Mouse (Mus musculus): ENCODE measurements around the gene Crybg3. TPM values are rescaled to one million over a fixed set of nuclear protein-coding genes. Genes with fewer than 3 reads are reported as not detected.

Gene Crybg3
- polyA plus RNA-seq (2012; ENCODE audit: insufficient read depth, low replicate concordance): not detected in 2 replicates

DNA sequence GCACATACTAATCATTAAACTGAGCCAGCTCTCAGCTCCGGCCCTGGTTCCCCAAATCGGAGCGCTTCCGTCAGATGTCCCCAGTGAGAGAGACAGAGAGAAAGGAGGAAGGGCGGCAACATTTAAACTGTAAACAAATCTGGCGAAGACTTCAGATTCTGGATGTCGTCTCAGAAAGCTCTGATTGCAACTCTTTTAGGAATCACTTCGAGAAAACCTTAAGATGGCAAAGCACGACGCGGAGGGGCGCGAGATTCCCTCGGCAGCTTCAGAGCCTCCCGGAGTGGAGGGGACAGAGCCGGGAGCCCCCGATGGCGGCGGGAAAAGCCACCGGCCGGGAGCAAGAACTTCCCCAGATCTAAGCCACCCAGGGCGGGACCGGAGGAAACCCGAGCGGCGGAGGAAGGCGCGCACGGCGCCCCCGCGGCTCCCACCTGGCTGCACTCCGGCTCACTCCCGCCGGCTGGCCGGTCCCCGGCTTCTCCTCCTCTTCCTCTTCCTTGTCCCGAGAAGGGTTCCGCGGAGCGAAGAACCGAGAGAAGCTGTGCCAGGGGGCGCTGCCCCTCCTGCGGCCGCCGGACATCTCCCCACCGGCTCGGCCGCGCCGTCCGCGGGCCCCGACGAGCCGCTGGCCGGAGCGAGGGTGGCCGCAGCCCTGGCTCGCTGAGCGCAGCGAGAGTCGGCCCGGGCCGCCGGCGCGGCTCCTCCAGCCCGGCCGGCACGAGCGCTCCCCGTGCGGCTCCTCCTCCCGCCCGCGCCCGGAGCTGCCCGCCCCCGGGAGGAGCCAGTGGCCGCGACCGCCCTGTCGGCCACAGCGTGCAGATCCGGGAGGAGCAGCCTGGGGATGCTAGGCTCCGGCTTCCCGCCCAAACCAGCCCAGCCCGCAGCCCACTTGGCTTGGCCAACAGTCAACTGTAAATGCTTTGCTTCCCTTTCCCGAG, at the start of gene Crybg3:
Gene Crybg3, minus strand, starts transcription at position 669 of the 941 bp plus-strand sequence.
- Histone ChIP-seq H3K27me3 (replicated peaks) (peaks cover 34% of the 10 kb centered on the region), H3K4me1 (peaks cover 12% of the 10 kb centered on the region), H3K36me3 (replicated peaks; ENCODE audit: low read length) (no peaks in the 10 kb centered on the region), H3K4me3 (replicated peaks) (peak within 1 kb of the TSS; percentile 90), H3K9me3 (no peaks in the 10 kb centered on the region)
- TF ChIP-seq GATA1 (IDR thresholded peaks at IDR 0.05; ENCODE audit: borderline replicate concordance, low read length) (no peak), FLI1 (IDR thresholded peaks at IDR 0.05; ENCODE audit: low read length) (no peak)

GRCm38 (mm10) chr16:59643766-59644165, 43.0 kb upstream of the Crybg3 start:
- peaks cover 6% of the 10 kb centered on the region for H3K4me1 ChIP-seq
- H3K36me3 ChIP-seq (replicated peaks; ENCODE audit: low read length): no peaks in the 10 kb centered on the region
- no peak overlapping the region for H3K4me3 ChIP-seq (replicated peaks)

DNA sequence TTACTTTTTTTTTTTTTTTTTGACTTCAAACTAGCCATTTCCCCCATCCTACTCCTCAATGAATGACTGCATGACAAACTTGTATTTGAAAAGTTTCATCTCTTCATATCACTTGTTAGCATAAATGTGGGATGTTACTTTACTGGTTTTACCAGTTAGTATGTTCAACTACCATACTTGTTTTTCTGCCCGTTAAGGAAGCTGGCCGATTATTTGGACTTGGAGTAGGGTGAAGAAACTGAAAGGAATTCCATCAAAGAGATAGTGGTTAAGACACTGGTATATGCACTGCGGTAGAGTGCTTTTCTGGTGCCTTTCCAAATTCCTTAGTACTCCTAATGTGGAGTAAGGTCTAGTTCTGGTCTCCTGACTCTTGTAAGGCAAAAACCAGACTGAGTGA, 39.2 kb upstream of the Crybg3 start:
- TF ChIP-seq FLI1 (IDR thresholded peaks at IDR 0.05; ENCODE audit: low read length): no peak
- TF ChIP-seq GATA1 (IDR thresholded peaks at IDR 0.05; ENCODE audit: borderline replicate concordance, low read length): no peak
- H3K27me3 ChIP-seq (replicated peaks): peaks cover 1% of the 10 kb centered on the region
- no peak overlapping the region for H3K4me3 ChIP-seq (replicated peaks)
- H3K36me3 ChIP-seq (replicated peaks; ENCODE audit: low read length): no peaks in the 10 kb centered on the region
- no peaks in the 10 kb centered on the region for H3K9me3 ChIP-seq
- H3K4me1 ChIP-seq: peaks cover 14% of the 10 kb centered on the region

More at GRCm38 (mm10) chr16:59643766-59644165, 43.0 kb upstream of the Crybg3 start:
- Histone ChIP-seq H3K9me3 (peaks cover 2% of the 10 kb centered on the region; the same call in 1 of the 2 replicates), H3K27me3 (replicated peaks) (peaks cover 1% of the 10 kb centered on the region)
- TF ChIP-seq GATA1 (IDR thresholded peaks at IDR 0.05; ENCODE audit: borderline replicate concordance, low read length) (no peak), FLI1 (IDR thresholded peaks at IDR 0.05; ENCODE audit: low read length) (no peak)

DNA sequence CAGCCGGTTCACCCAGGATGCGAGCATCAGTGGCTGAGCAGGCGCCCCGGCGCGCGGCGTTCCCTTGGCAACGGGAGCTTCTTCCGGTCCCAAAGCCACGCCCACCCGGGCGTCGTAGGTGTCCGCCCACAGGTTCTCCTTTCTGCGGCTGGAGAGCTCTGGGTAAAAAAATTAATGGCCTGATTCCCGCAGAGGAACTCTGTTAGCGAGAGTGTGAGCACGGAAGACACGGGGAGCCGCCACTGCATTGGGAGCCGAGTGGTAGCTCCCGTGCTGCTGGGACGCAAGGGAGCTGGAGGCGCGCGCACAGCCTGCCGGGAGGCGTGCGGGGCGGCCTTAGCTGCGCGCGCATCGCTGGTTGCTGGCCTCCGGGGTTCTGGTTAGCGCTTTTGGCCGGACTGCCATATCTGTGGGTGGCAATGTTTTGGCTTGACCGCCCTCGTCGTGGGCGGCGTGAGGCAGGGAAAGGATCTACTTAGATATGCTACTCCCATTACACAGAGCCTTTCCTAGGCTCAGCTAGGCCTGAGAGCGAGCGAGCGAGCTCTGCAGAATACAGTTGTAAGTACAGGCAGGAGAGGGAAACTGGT, 38.4 kb upstream of the Crybg3 start, which contains the start of gene Arl6:
Gene Arl6, minus strand, starts transcription at position 290 of the 590 bp plus-strand sequence.
- no peak for TF ChIP-seq FLI1 (IDR thresholded peaks at IDR 0.05; ENCODE audit: low read length)
- no peak for TF ChIP-seq GATA1 (IDR thresholded peaks at IDR 0.05; ENCODE audit: borderline replicate concordance, low read length)
- H3K27me3 ChIP-seq (replicated peaks): no peaks in the 10 kb centered on the region
- H3K9me3 ChIP-seq: no peaks in the 10 kb centered on the region
- H3K4me3 ChIP-seq (replicated peaks): peak within 1 kb of the TSS; percentile 95
- H3K4me1 ChIP-seq: peaks cover 14% of the 10 kb centered on the region
- H3K36me3 ChIP-seq (replicated peaks; ENCODE audit: low read length): no peaks in the 10 kb centered on the region

DNA sequence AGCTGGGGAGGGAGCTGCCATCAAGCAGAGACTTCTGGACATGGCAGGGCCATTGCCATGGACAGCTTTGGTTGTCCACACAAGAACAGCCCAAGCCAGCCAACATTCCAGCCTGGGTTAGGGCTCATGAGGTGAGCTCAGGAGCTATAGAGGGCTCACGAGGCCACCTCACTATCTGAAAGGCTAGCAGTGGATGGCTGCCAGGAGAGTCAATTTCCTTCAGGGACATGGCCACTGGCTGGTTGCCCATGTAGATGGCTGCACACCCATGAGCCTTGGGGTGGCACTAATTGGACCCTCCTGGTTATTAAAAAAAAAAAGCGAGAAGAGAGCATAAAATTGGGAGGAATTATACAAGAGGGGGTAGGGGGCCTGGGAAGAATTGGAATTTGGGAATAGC, 33.8 kb upstream of the Crybg3 start:
- peaks cover 14% of the 10 kb centered on the region for H3K4me1 ChIP-seq
- H3K9me3 ChIP-seq: no peaks in the 10 kb centered on the region
- no peaks in the 10 kb centered on the region for H3K36me3 ChIP-seq (replicated peaks; ENCODE audit: low read length)
- no peak overlapping the region for H3K4me3 ChIP-seq (replicated peaks)
- H3K27me3 ChIP-seq (replicated peaks): no peaks in the 10 kb centered on the region
- TF ChIP-seq FLI1 (IDR thresholded peaks at IDR 0.05; ENCODE audit: low read length) (no peak), GATA1 (IDR thresholded peaks at IDR 0.05; ENCODE audit: borderline replicate concordance, low read length) (no peak)

DNA sequence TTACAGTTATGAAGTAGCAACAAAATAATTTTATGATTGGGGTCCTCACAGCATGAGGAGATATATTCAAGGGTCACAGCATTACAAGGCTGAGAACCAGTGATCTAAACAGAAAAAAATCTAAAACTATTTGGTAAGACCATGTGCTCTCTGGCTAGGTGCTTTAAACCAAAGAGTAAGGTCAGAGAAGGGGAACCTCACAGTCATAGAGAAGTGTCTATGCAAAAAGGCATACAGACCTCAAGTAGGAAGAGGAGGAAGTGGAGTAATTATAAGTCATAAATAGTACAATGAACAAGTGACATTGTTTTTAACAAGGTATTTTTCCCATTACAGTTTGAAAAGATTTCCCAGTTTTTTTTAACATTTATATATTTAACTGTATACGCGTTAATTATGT, 20.8 kb upstream of the Crybg3 start:
- TF ChIP-seq FLI1 (IDR thresholded peaks at IDR 0.05; ENCODE audit: low read length) (no peak), GATA1 (IDR thresholded peaks at IDR 0.05; ENCODE audit: borderline replicate concordance, low read length) (no peak)
- no peaks in the 10 kb centered on the region for H3K27me3 ChIP-seq (replicated peaks)
- H3K4me1 ChIP-seq: no peaks in the 10 kb centered on the region
- H3K9me3 ChIP-seq: no peaks in the 10 kb centered on the region
- H3K36me3 ChIP-seq (replicated peaks; ENCODE audit: low read length): no peaks in the 10 kb centered on the region
- H3K4me3 ChIP-seq (replicated peaks): no peak overlapping the region

- H3K4me1 ChIP-seq: no peaks in the 10 kb centered on the region
Observed at GRCm38 (mm10) chr16:59617167-59617566, 16.4 kb upstream of the Crybg3 start.

DNA sequence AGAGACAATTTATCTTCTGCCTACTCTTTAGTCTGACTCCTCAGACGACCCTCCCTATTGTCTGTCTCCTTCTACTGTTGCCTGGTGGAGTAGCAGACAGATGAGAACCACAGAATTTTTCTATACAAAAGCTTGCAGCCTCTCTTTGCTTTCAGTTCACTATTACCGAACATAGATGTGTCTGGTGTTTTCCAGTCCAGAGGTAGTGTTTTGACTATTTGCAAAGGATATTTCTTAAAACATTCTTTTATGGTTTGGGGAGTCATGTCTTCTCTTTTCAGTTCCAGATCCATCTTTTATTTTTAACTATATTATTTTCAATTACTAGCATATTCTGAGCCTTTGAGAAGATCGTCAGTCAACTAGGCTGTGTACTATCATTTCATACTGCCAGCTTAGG, 14.9 kb upstream of the Crybg3 start:
- TF ChIP-seq FLI1 (IDR thresholded peaks at IDR 0.05; ENCODE audit: low read length) (no peak), GATA1 (IDR thresholded peaks at IDR 0.05; ENCODE audit: borderline replicate concordance, low read length) (no peak)
- H3K27me3 ChIP-seq (replicated peaks): no peaks in the 10 kb centered on the region
- H3K9me3 ChIP-seq: peaks cover 3% of the 10 kb centered on the region; the same call in 1 of the 2 replicates
- H3K36me3 ChIP-seq (replicated peaks; ENCODE audit: low read length): no peaks in the 10 kb centered on the region
- no peaks in the 10 kb centered on the region for H3K4me1 ChIP-seq
- no peak overlapping the region for H3K4me3 ChIP-seq (replicated peaks)

More at GRCm38 (mm10) chr16:59617167-59617566, 16.4 kb upstream of the Crybg3 start:
- TF ChIP-seq FLI1 (IDR thresholded peaks at IDR 0.05; ENCODE audit: low read length): no peak
- no peak for TF ChIP-seq GATA1 (IDR thresholded peaks at IDR 0.05; ENCODE audit: borderline replicate concordance, low read length)
- Histone ChIP-seq H3K4me3 (replicated peaks) (peak overlapping the region; percentile 78), H3K36me3 (replicated peaks; ENCODE audit: low read length) (no peaks in the 10 kb centered on the region), H3K9me3 (no peaks in the 10 kb centered on the region), H3K27me3 (replicated peaks) (no peaks in the 10 kb centered on the region)

GRCm38 (mm10) chr16:59610750-59611149, 10.0 kb upstream of the Crybg3 start:
- Histone ChIP-seq H3K4me1 (no peaks in the 10 kb centered on the region), H3K9me3 (peaks cover 3% of the 10 kb centered on the region; the same call in 1 of the 2 replicates), H3K4me3 (replicated peaks) (no peak overlapping the region), H3K36me3 (replicated peaks; ENCODE audit: low read length) (no peaks in the 10 kb centered on the region), H3K27me3 (replicated peaks) (peaks cover 1% of the 10 kb centered on the region)
- TF ChIP-seq FLI1 (IDR thresholded peaks at IDR 0.05; ENCODE audit: low read length): no peak
- TF ChIP-seq GATA1 (IDR thresholded peaks at IDR 0.05; ENCODE audit: borderline replicate concordance, low read length): no peak
